Mouse (Mus musculus): ENCODE results near the gene Tpr. TPM values are rescaled to one million over a fixed set of nuclear protein-coding genes. Genes with fewer than 3 reads are reported as not detected.

The Tpr gene
- polyA plus RNA-seq, 2 experiments from 2014 or later, result 194 to 195 TPM

- ATAC-seq, result no peak
Observed at GRCm38 (mm10) chr1:150463068-150463467, 70.4 kb downstream of the Tpr start.

GRCm38 (mm10) chr1:150463691-150464090, 71.1 kb downstream of the Tpr start:
- ATAC-seq, result no peak

- ATAC-seq, result peak; percentile 87
Observed at GRCm38 (mm10) chr1:150465364-150465763, 72.7 kb downstream of the Tpr start.

DNA sequence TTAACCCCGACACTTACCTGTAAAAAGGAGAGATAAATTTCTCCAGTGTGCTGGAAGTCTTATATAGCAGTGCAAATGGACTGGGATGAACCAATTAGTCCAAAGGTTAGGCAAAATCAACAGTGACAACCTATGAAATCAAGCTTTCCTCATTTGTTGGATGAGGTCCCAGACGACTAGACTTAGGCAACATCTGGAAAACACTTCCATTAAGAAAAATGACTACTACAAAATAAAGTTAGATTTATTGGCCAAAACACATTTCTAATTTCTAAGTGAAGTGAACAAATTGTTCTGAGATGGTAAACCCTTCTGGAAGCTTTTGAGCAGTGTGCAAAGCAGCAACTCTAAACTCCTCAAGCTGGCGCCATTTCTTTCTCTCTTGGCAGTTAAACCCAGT, 73.5 kb downstream of the Tpr start, which contains the start of gene Prg4:
Prg4 (minus strand) TSS at position 34 of the 400 bp plus-strand sequence.
- no peak for ATAC-seq

- no peak for ATAC-seq
Observed at GRCm38 (mm10) chr1:150469992-150470391, 77.4 kb downstream of the Tpr start.

DNA sequence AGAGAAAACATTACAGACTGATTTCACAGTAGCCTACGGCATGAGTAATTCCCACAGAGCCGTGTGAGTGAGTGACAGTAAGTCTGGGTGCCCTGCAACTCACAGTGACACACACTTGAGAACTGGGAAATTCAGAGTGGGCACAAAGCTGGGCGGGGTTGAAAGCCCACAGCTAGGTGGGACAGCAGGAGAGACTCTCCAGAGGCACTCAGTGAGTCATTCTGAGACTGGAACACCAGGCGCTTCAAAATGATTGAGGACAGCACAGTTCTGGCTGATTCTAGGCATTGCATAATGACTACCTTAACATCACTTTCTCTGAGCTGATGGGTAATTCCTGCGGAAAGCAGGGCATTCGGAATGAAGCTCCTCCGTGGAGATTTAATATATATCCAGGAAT, 79.9 kb downstream of the Tpr start:
- no peak for ATAC-seq

GRCm38 (mm10) chr1:150480674-150481073, 88.0 kb downstream of the Tpr start:
- ATAC-seq, result no peak

- ATAC-seq, result no peak
Observed at GRCm38 (mm10) chr1:150489148-150489547, 96.5 kb downstream of the Tpr start.

DNA sequence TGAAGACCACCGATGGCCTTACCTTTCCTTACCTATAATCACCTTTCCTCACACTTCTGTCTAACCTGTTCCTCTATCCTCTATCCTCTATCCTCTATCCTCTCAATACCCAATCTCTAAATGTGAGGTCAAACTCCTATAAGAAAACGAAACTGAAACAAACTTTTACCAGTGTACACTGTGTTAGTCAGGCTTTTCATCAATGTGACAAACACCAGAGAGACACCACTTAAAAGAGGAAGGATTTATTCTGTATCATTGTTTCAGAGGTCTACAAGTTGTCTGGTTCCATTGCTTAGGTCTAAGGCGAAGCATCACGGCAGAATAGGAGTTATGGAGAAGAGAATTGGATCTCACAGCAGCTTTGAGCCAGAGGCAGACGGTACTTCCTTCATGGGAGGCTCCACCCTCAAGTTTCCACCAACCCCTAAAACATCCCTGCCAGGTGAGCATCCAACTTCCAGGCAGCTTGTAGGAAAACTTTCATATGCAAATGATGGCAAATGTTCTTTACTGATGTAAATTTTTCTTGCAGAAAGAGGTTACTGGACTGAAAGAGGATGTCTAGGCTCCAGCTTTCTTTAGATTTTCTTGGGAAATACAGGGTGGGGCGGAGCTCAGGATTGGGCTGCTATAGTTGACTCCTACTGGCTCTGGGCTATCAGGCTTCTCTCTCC, 104.1 kb downstream of the Tpr start:
- peak; percentile 84 for ATAC-seq

DNA sequence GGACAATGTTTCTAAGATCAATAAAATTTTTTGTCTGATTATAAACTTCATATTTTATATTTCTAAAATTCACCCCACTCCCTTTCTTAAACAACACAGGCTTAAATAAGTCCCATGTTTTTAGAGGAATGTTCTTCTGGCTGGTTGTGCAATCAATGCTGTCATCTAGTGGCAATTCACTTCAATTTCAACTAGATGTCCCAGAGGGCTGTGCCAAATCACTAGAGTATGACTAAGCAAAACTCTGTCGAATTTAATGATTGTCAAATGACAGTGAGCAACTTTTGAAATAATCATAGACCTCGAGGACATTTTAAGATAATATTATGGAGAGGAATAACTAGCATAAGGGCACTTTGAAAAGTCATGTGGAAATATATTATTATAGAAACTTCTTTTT, 105.1 kb downstream of the Tpr start:
- ATAC-seq, result peak; percentile 48

DNA sequence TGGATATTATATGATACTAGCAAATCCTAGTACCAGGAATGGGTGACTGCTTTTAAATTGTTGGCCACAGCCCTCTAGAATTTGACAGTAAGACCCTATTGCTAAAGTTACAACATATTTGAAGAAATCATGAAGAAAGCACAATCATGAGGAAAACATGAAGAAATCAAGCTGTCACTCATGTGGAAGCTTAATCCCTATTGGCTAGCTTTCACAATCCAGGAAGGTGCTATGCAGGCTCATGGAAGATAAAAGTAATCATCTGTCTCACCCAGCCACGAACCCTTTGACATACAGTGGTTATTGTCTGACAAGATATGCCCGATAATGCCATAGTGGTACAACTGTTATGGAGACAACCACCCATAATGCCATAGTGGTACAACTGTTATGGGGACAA, 105.5 kb downstream of the Tpr start:
- no peak for ATAC-seq

Other genes starting within 250 kb of the Tpr start
- not detected for gene Pdc, start 73.4 kb upstream of the Tpr start, polyA plus RNA-seq (2017; shearing (Covaris generic))
- gene Odr4, start 242 bp downstream of the Tpr start, polyA plus RNA-seq (2017; shearing (Covaris generic)), result 10 to 100 TPM; 33.8 to 35.0 TPM
- gene Prg4, start 73.3 kb downstream of the Tpr start, polyA plus RNA-seq (2017; shearing (Covaris generic)), result 10 to 100 TPM; 15.8 to 17.7 TPM

Measured in CD4-positive, CD25-positive, alpha-beta regulatory T cell, adult 4 months (primary cell).